Mouse (Mus musculus) right cerebral cortex, postnatal 14 days (tissue): ENCODE results near the gene Hoxa7.

Source experiments
- DNase-seq: peaks from one replicate; pipeline ENCODE4 v3.0.0; 2022

Gene Hoxa7

GRCm38 (mm10) chr6:52238976-52239375, 17.3 kb upstream of the Hoxa7 start:
- no peak for DNase-seq

GRCm38 (mm10) chr6:52238155-52238545, 16.5 kb upstream of the Hoxa7 start:
- no peak for DNase-seq

- no peak for DNase-seq
Observed at GRCm38 (mm10) chr6:52237346-52238154, 15.9 kb upstream of the Hoxa7 start.

- no peak for DNase-seq
Observed at GRCm38 (mm10) chr6:52236806-52237205, 15.2 kb upstream of the Hoxa7 start.

- no peak for DNase-seq
Observed at GRCm38 (mm10) chr6:52235866-52236265, 14.2 kb upstream of the Hoxa7 start.

- DNase-seq: no peak
Observed at GRCm38 (mm10) chr6:52235267-52235666, 13.6 kb upstream of the Hoxa7 start.

GRCm38 (mm10) chr6:52234428-52235140, 12.9 kb upstream of the Hoxa7 start:
- no peak for DNase-seq

GRCm38 (mm10) chr6:52233546-52234427, 12.1 kb upstream of the Hoxa7 start:
- DNase-seq: no peak

- no peak for DNase-seq
Observed at GRCm38 (mm10) chr6:52232984-52233545, 11.4 kb upstream of the Hoxa7 start.

- no peak for DNase-seq
Observed at GRCm38 (mm10) chr6:52232568-52232965, 10.9 kb upstream of the Hoxa7 start.

- no peak for DNase-seq
Observed at GRCm38 (mm10) chr6:52231885-52232567, 10.4 kb upstream of the Hoxa7 start.

GRCm38 (mm10) chr6:52230516-52231165, 9.0 kb upstream of the Hoxa7 start, which contains the start of gene Hoxa9:
Gene Hoxa9, minus strand, starts transcription at chr6:52231089.
- DNase-seq: no peak

GRCm38 (mm10) chr6:52229558-52230416, 8.1 kb upstream of the Hoxa7 start:
- DNase-seq: no peak

- no peak for DNase-seq
Observed at GRCm38 (mm10) chr6:52228475-52229465, 7.1 kb upstream of the Hoxa7 start.

GRCm38 (mm10) chr6:52227470-52228222, 6.0 kb upstream of the Hoxa7 start:
- DNase-seq: no peak

- no peak for DNase-seq
Observed at GRCm38 (mm10) chr6:52226569-52227257, 5.1 kb upstream of the Hoxa7 start.

GRCm38 (mm10) chr6:52225612-52226568, 4.2 kb upstream of the Hoxa7 start:
- DNase-seq: no peak
